Mouse (Mus musculus) liver, postnatal 0 days (tissue): ENCODE results near the gene Rnft2. TPM values are rescaled to one million over a fixed set of nuclear protein-coding genes. Genes with fewer than 3 reads are reported as not detected.

Experiments
- ATAC-seq: fragments of 200-750 bp; cut with Nextera tagmentation; 2 replicates; pipeline ENCODE4 v1.8.0; 2017; ENCODE audit warnings: mild to moderate bottlenecking, moderate library complexity
- DNase-seq: peaks from one replicate; pipeline ENCODE4 v3.0.0-alpha.2; 2016
- H3K27ac ChIP-seq: fragments of 300-500 bp; sonication (generic); 2 replicates; pipeline ENCODE4 v1.5.1; 2014; ENCODE audit warnings: antibody characterized with exemption, moderate library complexity, mild to moderate bottlenecking, low read depth
- H3K27me3 ChIP-seq: fragments of 300-500 bp; sonication (generic); 2 replicates; pipeline ENCODE4 v1.6.1; 2014; ENCODE audit warnings: low read length, control low read depth, mixed read lengths; ENCODE audit not compliant: insufficient read depth
- H3K36me3 ChIP-seq: fragments of 300-500 bp; sonication (generic); replicated peaks from 2 replicates; pipeline ENCODE4 v1.6.1; 2014; ENCODE audit warnings: mild to moderate bottlenecking, control low read depth, low read length, moderate library complexity, mixed read lengths; ENCODE audit not compliant: insufficient read depth
- H3K4me1 ChIP-seq: fragments of 300-500 bp; sonication (generic); 2 replicates; pipeline ENCODE4 v1.6.1; 2014; ENCODE audit warnings: antibody characterized with exemption, mild to moderate bottlenecking, control low read depth; ENCODE audit not compliant: insufficient read depth
- H3K4me2 ChIP-seq: fragments of 300-500 bp; sonication (generic); 2 replicates; pipeline ENCODE4 v1.6.1; 2014; ENCODE audit warnings: low read depth, mild to moderate bottlenecking, low read length, moderate library complexity, mixed read lengths
- H3K4me3 ChIP-seq: fragments of 300-500 bp; sonication (generic); 2 replicates; pipeline ENCODE4 v1.5.1; 2014; ENCODE audit warnings: low read depth, low read length
- H3K9ac ChIP-seq: fragments of 300-500 bp; sonication (generic); replicated peaks from 2 replicates; pipeline ENCODE4 v1.6.1; 2014; ENCODE audit warnings: mild to moderate bottlenecking, moderate library complexity
- H3K9me3 ChIP-seq: fragments of 300-500 bp; sonication (generic); 2 replicates; pipeline ENCODE4 v1.6.1; 2016; ENCODE audit warnings: mild to moderate bottlenecking, control low read depth, low read length, mixed read lengths
- CTCF ChIP-seq: sonication (generic); IDR thresholded peaks from 2 replicates; pipeline ENCODE4 v1.5.1; 2016; ENCODE audit warnings: antibody characterized with exemption, low read depth
- EP300 ChIP-seq: IDR thresholded peaks from 2 replicates; pipeline ENCODE4 v1.6.1; 2016; ENCODE audit warnings: antibody characterized with exemption, low read depth, mild to moderate bottlenecking
- WGBS: fragments of 180-500 bp; shearing (Covaris S2); extraction: QIAGEN DNeasy Blood & Tissue Kit; methylation state at CpG from one replicate; pipeline ENCODE4 v1.1.7; 2014; ENCODE audit not compliant: insufficient replicate concordance; 5-methylcytosine and 5-hydroxymethylcytosine counted together
- polyA plus RNA-seq: library from polyadenylated mRNA; unstranded; fragments of >200 nt; fragmentation: Nextera tagmentation; extraction: Ambion mirVana; gene quantifications from 2 replicates; pipeline ENCODE4 v1.2.1, GENCODE M21; 2015

Rnft2 gene
- 0.14 TPM in 1 of 2 replicates, not detected in the other for polyA plus RNA-seq

GRCm38 (mm10) chr5:118244606-118245443, at the start of gene Rnft2, which contains the start of gene 2410131K14Rik:
Gene Rnft2, minus strand, starts transcription at chr5:118245116.
Gene 2410131K14Rik, plus strand, starts transcription at chr5:118245227.
- Histone ChIP-seq H3K4me3 (peak within 1 kb of the TSS; percentile 77), H3K9ac (peak within 1 kb of the TSS; percentile 78), H3K27me3 (no peaks in the 10 kb centered on the region), H3K4me1 (peaks cover 21% of the 10 kb centered on the region), H3K9me3 (no peaks in the 10 kb centered on the region), H3K27ac (peak within 1 kb of the TSS; percentile 76), H3K36me3 (no peaks in the 10 kb centered on the region), H3K4me2 (peak within 1 kb of the TSS; percentile 99)
- TF ChIP-seq CTCF (0 out of 2 replicates have a peak, but pooled peaks have one; percentile 14), EP300 (no peak)
- ATAC-seq (peak; percentile 100), DNase-seq (peak; percentile 98)
- WGBS: under 1% methylated on average over 68 of the region's 68 CpGs

DNA sequence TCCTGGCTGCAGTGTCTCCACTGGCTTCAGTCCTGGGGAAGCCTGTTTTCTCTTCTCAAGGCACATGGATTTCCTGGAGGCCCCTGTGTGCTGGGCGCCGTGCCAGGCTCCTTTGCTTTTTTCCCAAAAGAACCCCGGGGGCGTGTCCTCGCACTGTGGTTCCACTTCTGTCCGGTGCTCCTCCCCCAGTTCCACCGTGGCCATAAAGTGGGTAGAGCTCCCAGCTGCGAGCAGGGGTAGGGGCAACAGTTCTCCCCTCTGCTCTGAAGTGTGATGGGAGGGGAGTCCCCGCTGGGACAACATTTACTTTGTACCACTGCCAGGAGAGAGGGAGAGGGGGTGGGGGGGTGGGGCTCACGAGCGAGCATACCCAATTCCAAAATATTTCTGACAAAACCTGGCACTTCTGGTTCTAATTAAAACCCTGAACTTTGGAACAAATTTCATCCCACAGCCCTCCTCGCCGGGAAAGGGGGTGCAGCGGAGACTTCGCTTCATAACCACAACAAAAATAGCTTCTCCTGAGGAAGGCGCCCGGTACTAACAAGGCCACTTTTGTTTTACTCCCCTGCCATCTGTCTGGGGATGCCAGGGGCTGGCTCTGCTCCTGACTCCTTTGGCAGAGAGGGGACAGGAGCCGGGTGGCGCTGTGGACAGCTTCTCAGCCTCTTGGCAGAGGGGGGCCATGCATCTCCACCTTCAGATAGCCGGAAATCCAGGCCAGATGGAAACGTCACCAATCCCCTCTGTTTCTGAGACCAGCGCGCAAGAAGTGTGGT, 49.4 kb upstream of the Rnft2 start:
- Histone ChIP-seq H3K9ac (no peak overlapping the region), H3K27ac (peak overlapping the region; percentile 22; the same call in 1 of the 2 replicates), H3K4me3 (peak overlapping the region; percentile 29; the same call in 1 of the 2 replicates), H3K27me3 (no peaks in the 10 kb centered on the region), H3K4me2 (peak overlapping the region; percentile 53), H3K9me3 (no peaks in the 10 kb centered on the region), H3K36me3 (no peaks in the 10 kb centered on the region), H3K4me1 (peaks cover 9% of the 10 kb centered on the region)
- 41% methylated on average over 22 of the region's 23 CpGs for WGBS
- TF ChIP-seq CTCF: no peak
- TF ChIP-seq EP300: no peak
- DNase-seq (peak; percentile 77), ATAC-seq (peak; percentile 76)

- WGBS: 55% methylated on average over 4 of the region's 4 CpGs
These were observed 47.6 kb upstream of the Rnft2 start for GRCm38 (mm10) chr5:118292476-118292875.

DNA sequence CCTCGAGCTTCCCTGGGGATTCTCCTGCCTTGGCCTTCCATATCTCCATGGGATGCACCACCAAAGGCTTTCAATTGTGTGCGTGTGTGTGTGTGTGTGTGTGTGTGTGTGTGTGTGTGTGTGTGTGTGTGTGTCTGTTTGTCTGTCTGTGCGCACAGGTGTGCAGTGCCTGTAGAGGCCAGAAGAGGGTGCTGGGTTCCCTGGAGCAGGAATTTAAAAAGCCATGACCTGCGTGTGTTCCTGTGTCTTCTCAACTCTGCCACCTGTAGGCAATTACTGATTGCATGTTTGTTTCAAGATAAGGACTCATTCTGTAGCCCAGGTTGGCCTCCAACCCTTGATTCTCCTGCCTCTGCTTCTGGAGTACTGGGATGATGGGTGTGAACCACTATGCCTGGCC, 46.5 kb upstream of the Rnft2 start:
- Histone ChIP-seq H3K9me3 (no peaks in the 10 kb centered on the region), H3K4me2 (no peak overlapping the region), H3K27me3 (no peaks in the 10 kb centered on the region), H3K9ac (no peak overlapping the region), H3K36me3 (no peaks in the 10 kb centered on the region), H3K27ac (no peak overlapping the region), H3K4me3 (no peak overlapping the region), H3K4me1 (peaks cover 9% of the 10 kb centered on the region)
- WGBS: 86% methylated on average over 4 of the region's 4 CpGs
- no peak for ATAC-seq
- peak; percentile 28; the same call in 1 of the 2 replicates for TF ChIP-seq CTCF
- no peak for TF ChIP-seq EP300
- DNase-seq: no peak

More at GRCm38 (mm10) chr5:118292476-118292875, 47.6 kb upstream of the Rnft2 start:
- ATAC-seq (no peak), DNase-seq (no peak)
- Histone ChIP-seq H3K9me3 (no peaks in the 10 kb centered on the region), H3K4me2 (no peak overlapping the region), H3K36me3 (no peaks in the 10 kb centered on the region), H3K27ac (no peak overlapping the region), H3K4me3 (no peak overlapping the region), H3K27me3 (no peaks in the 10 kb centered on the region), H3K4me1 (peaks cover 9% of the 10 kb centered on the region), H3K9ac (no peak overlapping the region)
- no peak for TF ChIP-seq EP300
- no peak for TF ChIP-seq CTCF

DNA sequence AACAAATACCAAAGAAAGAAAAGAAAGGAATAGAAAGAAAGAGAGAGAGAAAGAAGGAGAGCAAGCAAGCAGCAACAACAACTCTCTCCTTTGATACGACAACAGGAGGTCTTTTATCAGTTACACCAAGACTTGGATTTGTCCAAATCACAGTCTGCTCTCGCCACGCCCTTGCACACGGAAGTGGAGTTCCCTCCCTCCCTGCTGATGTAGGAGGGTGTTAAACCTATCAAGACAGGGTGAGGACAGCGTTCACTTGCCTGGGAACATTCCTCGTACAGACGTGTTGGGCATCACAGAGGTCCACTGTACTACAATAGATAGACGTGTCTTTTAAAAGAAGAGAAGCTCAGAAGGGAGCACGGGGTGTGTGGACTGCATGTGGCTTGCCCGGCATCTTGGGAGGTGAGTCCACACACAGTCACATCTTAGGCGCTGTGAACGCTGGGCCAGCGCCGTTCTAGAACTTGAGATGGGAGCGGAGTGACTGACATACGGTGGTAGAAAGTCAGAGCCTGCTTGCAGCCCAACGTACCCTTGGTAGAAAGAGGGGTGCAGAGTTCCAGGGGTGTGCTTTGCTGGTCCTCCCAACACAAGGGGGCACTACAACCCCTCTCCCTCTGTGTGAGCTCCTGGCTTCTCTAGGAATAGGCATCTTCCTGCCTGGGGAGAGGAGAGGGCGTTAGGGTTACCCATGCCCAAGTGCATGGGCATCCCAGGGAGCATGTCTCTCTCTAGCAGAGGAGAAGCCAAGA, 33.0 kb upstream of the Rnft2 start:
- no peak overlapping the region for H3K9ac ChIP-seq
- no peak overlapping the region for H3K4me2 ChIP-seq
- H3K4me1 ChIP-seq: peaks cover 4% of the 10 kb centered on the region
- H3K36me3 ChIP-seq: no peaks in the 10 kb centered on the region
- TF ChIP-seq CTCF (peak; percentile 22), EP300 (no peak)
- WGBS: 83% methylated on average over 18 of the region's 18 CpGs
- H3K9me3 ChIP-seq: no peaks in the 10 kb centered on the region
- no peak overlapping the region for H3K27ac ChIP-seq
- DNase-seq: no peak
- ATAC-seq: no peak
- H3K4me3 ChIP-seq: no peak overlapping the region
- H3K27me3 ChIP-seq: no peaks in the 10 kb centered on the region
